Mouse (Mus musculus): ENCODE measurements around the gene Tsc22d4. TPM values are rescaled to one million over a fixed set of nuclear protein-coding genes. Genes with fewer than 3 reads are reported as not detected.
"Not testable (repeated sequence)": the region's sequence is repeated elsewhere in the genome, so short reads cannot be mapped to it uniquely, and the experiment has no call there.

Tsc22d4 gene
- polyA plus RNA-seq, 1 experiment = 32.4 TPM

- Histone ChIP-seq H3K79me3 (ENCODE audit: low read depth) (no peaks in the 10 kb centered on the region), H3K79me2 (ENCODE audit: control insufficient read depth, insufficient read depth) (no peaks in the 10 kb centered on the region), H3K4me3 (ENCODE audit: insufficient read depth, poor library complexity, severe bottlenecking) (no peak overlapping the region), H3K36me3 (ENCODE audit: control insufficient read depth, insufficient read depth) (no peaks in the 10 kb centered on the region), H3ac (ENCODE audit: control insufficient read depth, insufficient read length, low read depth) (no peak overlapping the region), H3K27me3 (ENCODE audit: control insufficient read depth, insufficient read depth, insufficient read length) (no peaks in the 10 kb centered on the region)
- TF ChIP-seq CEBPB (IDR thresholded peaks at IDR 0.05; ENCODE audit: low read depth) (no peak), MAX (IDR thresholded peaks at IDR 0.05) (no peak), MYOG (IDR thresholded peaks at IDR 0.05; ENCODE audit: control insufficient read depth, extremely low read depth, insufficient read length) (no peak), MYOD1 (IDR thresholded peaks at IDR 0.05; ENCODE audit: control insufficient read depth, insufficient read length, low read depth) (no peak), CTCF (IDR thresholded peaks at IDR 0.05; ENCODE audit: control insufficient read depth, insufficient read depth, insufficient read length) (no peak), USF1 (IDR thresholded peaks at IDR 0.05; ENCODE audit: low read depth) (no peak), FOSL1 (IDR thresholded peaks at IDR 0.05; ENCODE audit: insufficient read depth, low read length, poor library complexity, severe bottlenecking) (no peak)
Observed at GRCm38 (mm10) chr5:137706913-137707633, 38.5 kb upstream of the Tsc22d4 start.

GRCm38 (mm10) chr5:137713454-137713853 lies 32.1 kb upstream of the Tsc22d4 start:
- no peak overlapping the region for H3K4me3 ChIP-seq (ENCODE audit: insufficient read depth, poor library complexity, severe bottlenecking)
- no peak overlapping the region for H3ac ChIP-seq (ENCODE audit: control insufficient read depth, insufficient read length, low read depth)
- H3K79me3 ChIP-seq (ENCODE audit: low read depth) = no peaks in the 10 kb centered on the region
- no peaks in the 10 kb centered on the region for H3K36me3 ChIP-seq (ENCODE audit: control insufficient read depth, insufficient read depth)
- TF ChIP-seq CEBPB (IDR thresholded peaks at IDR 0.05; ENCODE audit: low read depth) (no peak), USF1 (IDR thresholded peaks at IDR 0.05; ENCODE audit: low read depth) (no peak), MYOD1 (IDR thresholded peaks at IDR 0.05; ENCODE audit: control insufficient read depth, insufficient read length, low read depth) (no peak), FOSL1 (IDR thresholded peaks at IDR 0.05; ENCODE audit: insufficient read depth, low read length, poor library complexity, severe bottlenecking) (no peak), MAX (IDR thresholded peaks at IDR 0.05) (no peak), CTCF (IDR thresholded peaks at IDR 0.05; ENCODE audit: control insufficient read depth, insufficient read depth, insufficient read length) (no peak), MYOG (IDR thresholded peaks at IDR 0.05; ENCODE audit: control insufficient read depth, extremely low read depth, insufficient read length) (no peak)
- H3K79me2 ChIP-seq (ENCODE audit: control insufficient read depth, insufficient read depth) = no peaks in the 10 kb centered on the region
- H3K27me3 ChIP-seq (ENCODE audit: control insufficient read depth, insufficient read depth, insufficient read length) = no peaks in the 10 kb centered on the region

- no peaks in the 10 kb centered on the region for H3K27me3 ChIP-seq (ENCODE audit: control insufficient read depth, insufficient read depth, insufficient read length)
Observed at GRCm38 (mm10) chr5:137715685-137716084, 29.8 kb upstream of the Tsc22d4 start.

GRCm38 (mm10) chr5:137718020-137718790 lies 27.3 kb upstream of the Tsc22d4 start:
- no peaks in the 10 kb centered on the region for H3K36me3 ChIP-seq (ENCODE audit: control insufficient read depth, insufficient read depth)
- no peak overlapping the region for H3K4me3 ChIP-seq (ENCODE audit: insufficient read depth, poor library complexity, severe bottlenecking)
- no peak for TF ChIP-seq MAX (IDR thresholded peaks at IDR 0.05)

More at GRCm38 (mm10) chr5:137715685-137716084, 29.8 kb upstream of the Tsc22d4 start:
- no peak for TF ChIP-seq MYOG (IDR thresholded peaks at IDR 0.05; ENCODE audit: control insufficient read depth, extremely low read depth, insufficient read length)
- Histone ChIP-seq H3K79me3 (ENCODE audit: low read depth) (no peaks in the 10 kb centered on the region), H3ac (ENCODE audit: control insufficient read depth, insufficient read length, low read depth) (no peak overlapping the region), H3K4me3 (ENCODE audit: insufficient read depth, poor library complexity, severe bottlenecking) (no peak overlapping the region), H3K36me3 (ENCODE audit: control insufficient read depth, insufficient read depth) (no peaks in the 10 kb centered on the region), H3K79me2 (ENCODE audit: control insufficient read depth, insufficient read depth) (no peaks in the 10 kb centered on the region)

GRCm38 (mm10) chr5:137719088-137719487 lies 26.4 kb upstream of the Tsc22d4 start:
- Histone ChIP-seq H3K27me3 (ENCODE audit: control insufficient read depth, insufficient read depth, insufficient read length) (no peaks in the 10 kb centered on the region), H3ac (ENCODE audit: control insufficient read depth, insufficient read length, low read depth) (no peak overlapping the region), H3K79me2 (ENCODE audit: control insufficient read depth, insufficient read depth) (no peaks in the 10 kb centered on the region), H3K36me3 (ENCODE audit: control insufficient read depth, insufficient read depth) (no peaks in the 10 kb centered on the region), H3K4me3 (ENCODE audit: insufficient read depth, poor library complexity, severe bottlenecking) (no peak overlapping the region), H3K79me3 (ENCODE audit: low read depth) (no peaks in the 10 kb centered on the region)
- no peak for TF ChIP-seq CEBPB (IDR thresholded peaks at IDR 0.05; ENCODE audit: low read depth)
- no peak for TF ChIP-seq CTCF (IDR thresholded peaks at IDR 0.05; ENCODE audit: control insufficient read depth, insufficient read depth, insufficient read length)
- TF ChIP-seq MAX (IDR thresholded peaks at IDR 0.05) = no peak
- no peak for TF ChIP-seq MYOG (IDR thresholded peaks at IDR 0.05; ENCODE audit: control insufficient read depth, extremely low read depth, insufficient read length)
- no peak for TF ChIP-seq USF1 (IDR thresholded peaks at IDR 0.05; ENCODE audit: low read depth)
- no peak for TF ChIP-seq MYOD1 (IDR thresholded peaks at IDR 0.05; ENCODE audit: control insufficient read depth, insufficient read length, low read depth)
- TF ChIP-seq FOSL1 (IDR thresholded peaks at IDR 0.05; ENCODE audit: insufficient read depth, low read length, poor library complexity, severe bottlenecking) = no peak

More at GRCm38 (mm10) chr5:137718020-137718790, 27.3 kb upstream of the Tsc22d4 start:
- Histone ChIP-seq H3ac (ENCODE audit: control insufficient read depth, insufficient read length, low read depth) (no peak overlapping the region), H3K27me3 (ENCODE audit: control insufficient read depth, insufficient read depth, insufficient read length) (no peaks in the 10 kb centered on the region), H3K79me3 (ENCODE audit: low read depth) (no peaks in the 10 kb centered on the region), H3K79me2 (ENCODE audit: control insufficient read depth, insufficient read depth) (no peaks in the 10 kb centered on the region)

- not testable (repeated sequence) for H3K79me2 ChIP-seq (ENCODE audit: control insufficient read depth, insufficient read depth); H3K36me3 ChIP-seq (ENCODE audit: control insufficient read depth, insufficient read depth); H3ac ChIP-seq (ENCODE audit: control insufficient read depth, insufficient read length, low read depth); H3K4me3 ChIP-seq (ENCODE audit: insufficient read depth, poor library complexity, severe bottlenecking); H3K27me3 ChIP-seq (ENCODE audit: control insufficient read depth, insufficient read depth, insufficient read length); H3K79me3 ChIP-seq (ENCODE audit: low read depth)
Observed at GRCm38 (mm10) chr5:137720558-137721164, 24.9 kb upstream of the Tsc22d4 start.

Data from C2C12 (cell line).